12 mouse cellular contexts compared by ENCODE assay signal in genomic region chr11:61970901-61971300, GRCm38 (mm10). TPM values are rescaled to one million over a fixed set of nuclear protein-coding genes. Genes with fewer than 3 reads are reported as not detected.
A peak's percentile ranks its signal among the peaks of the same experiment; 100 is the strongest.
DNase-seq lines count a peak whose midpoint lies in the region; ATAC-seq and TF ChIP-seq lines count a peak whose summit lies in the region.
"Had no signal": no experiment of that assay in that cellular context is flagged by ENCODE, and none has a peak within 500 bp of the region (broad histone marks: within the 10 kb centered on the region; RNA-seq: fewer than 3 reads in every experiment).

No protein-coding gene starts in this region.

- no peaks in the 10 kb centered on the region for H3K36me3 ChIP-seq in hindbrain, postnatal 0 days (ENCODE audit: insufficient read depth, low read length)
- no peaks in the 10 kb centered on the region for H3K36me3 ChIP-seq in hindbrain, embryonic 11.5 days (ENCODE audit: control insufficient read depth, insufficient read depth, low read length)
- H3K36me3 ChIP-seq: midbrain, embryonic 12.5 days had no signal

- H3K4me1 ChIP-seq in hindbrain, postnatal 0 days (ENCODE audit: insufficient read depth, low read length) = no peaks in the 10 kb centered on the region
- no peaks in the 10 kb centered on the region for H3K4me1 ChIP-seq in hindbrain, embryonic 11.5 days (replicated peaks; ENCODE audit: control insufficient read depth, insufficient read depth, low read length)
- H3K4me1 ChIP-seq in lung, adult 2 months (ENCODE audit: control insufficient read depth, insufficient read depth, low read length) = no peaks in the 10 kb centered on the region
- H3K4me1 ChIP-seq: midbrain, embryonic 12.5 days had no signal

- H3K9me3 ChIP-seq in hindbrain, postnatal 0 days (ENCODE audit: low read length) = no peaks in the 10 kb centered on the region
- H3K9me3 ChIP-seq in hindbrain, embryonic 11.5 days (ENCODE audit: control insufficient read depth, low read length) = no peaks in the 10 kb centered on the region
- H3K9me3 ChIP-seq: midbrain, embryonic 12.5 days had no signal

- no peak overlapping the region for H3K27ac ChIP-seq in hindbrain, postnatal 0 days
- no peak overlapping the region for H3K27ac ChIP-seq in hindbrain, embryonic 11.5 days (ENCODE audit: low read depth, low read length)
- H3K27ac ChIP-seq: heart, adult 2 months; midbrain, embryonic 12.5 days had no signal

- 47% methylated on average over 5 of the region's 5 CpGs for WGBS in hindbrain, postnatal 0 days
- 74% methylated on average over 5 of the region's 5 CpGs for WGBS in hindbrain, embryonic 11.5 days
- WGBS in lung, adult 2 months = 26% methylated on average over 5 of the region's 5 CpGs

- H3K9ac ChIP-seq in hindbrain, postnatal 0 days (replicated peaks; ENCODE audit: low read length) = no peak overlapping the region
- H3K9ac ChIP-seq in hindbrain, embryonic 11.5 days (ENCODE audit: low read depth, low read length) = no peak overlapping the region
- H3K9ac ChIP-seq: midbrain, embryonic 12.5 days had no signal

- ATAC-seq in hindbrain, postnatal 0 days = no peak
- no peak for ATAC-seq in hindbrain, embryonic 11.5 days (ENCODE audit: low FRiP score)

- H3K27me3 ChIP-seq in hindbrain, postnatal 0 days (ENCODE audit: insufficient read depth, low read length) = no peaks in the 10 kb centered on the region
- no peaks in the 10 kb centered on the region for H3K27me3 ChIP-seq in hindbrain, embryonic 11.5 days (ENCODE audit: control insufficient read depth, insufficient read depth, low read length)
- H3K27me3 ChIP-seq: midbrain, embryonic 12.5 days had no signal

- DNase-seq in hindbrain, postnatal 0 days (ENCODE audit: low spot score) = peak; percentile 30
- no peak for DNase-seq in hindbrain, embryonic 11.5 days (ENCODE audit: low spot score)
- peak; percentile 16 for DNase-seq in lung, postnatal 10 days
- DNase-seq in lung, adult 2 months = no peak
- DNase-seq in adipocyte (ENCODE audit: low spot score) = peak; percentile 76
- DNase-seq in gastrocnemius, postnatal 14 days = no peak
- no peak for DNase-seq in gastrocnemius, adult 8-10 months (ENCODE audit: low spot score in 2 of 2)
- DNase-seq: heart, adult 2 months; kidney, postnatal 25 days; lung, adult 18-20 months; thymus, adult 18-20 months had no signal

- TF ChIP-seq POLR2A in lung, adult 2 months (IDR thresholded peaks at IDR 0.05; ENCODE audit: borderline replicate concordance, extremely low read depth, low read depth, low read length) = no peak

- H3K4me3 ChIP-seq in hindbrain, postnatal 0 days (ENCODE audit: low read length) = no peak overlapping the region
- no peak overlapping the region for H3K4me3 ChIP-seq in hindbrain, embryonic 11.5 days (ENCODE audit: low read depth, low read length)
- no peak overlapping the region for H3K4me3 ChIP-seq in lung, adult 2 months (replicated peaks; ENCODE audit: extremely low read depth, low read depth, low read length)
- H3K4me3 ChIP-seq: heart, adult 2 months; midbrain, embryonic 12.5 days had no signal

- intact Hi-C loops in gastrocnemius, postnatal 14 days (cut with DNase I; ENCODE audit: low total_unique reads) = no loop called here

- no peak for TF ChIP-seq CTCF in hindbrain, postnatal 0 days (IDR thresholded peaks at IDR 0.05; ENCODE audit: low read depth)
- no peak for TF ChIP-seq CTCF in lung, adult 2 months (IDR thresholded peaks at IDR 0.05; ENCODE audit: insufficient read depth, low read length)

- H3K4me2 ChIP-seq in hindbrain, postnatal 0 days (ENCODE audit: low read depth, low read length) = no peak overlapping the region
- no peak overlapping the region for H3K4me2 ChIP-seq in hindbrain, embryonic 11.5 days (replicated peaks; ENCODE audit: low read depth, low read length)
- H3K4me2 ChIP-seq: midbrain, embryonic 12.5 days had no signal

RNA-seq across cellular contexts. Expression of gene Specc1, which starts 14.3 kb away (rescaled TPM):
- total RNA-seq in hindbrain, postnatal 0 days (2014; rRNA removed) = 34.0 and 39.6 TPM in 2 replicates
- 20.5 and 20.7 TPM in 2 replicates for polyA plus RNA-seq in hindbrain, postnatal 0 days (2015; fragmentation: Nextera tagmentation; extraction: Ambion mirVana)
- polyA plus RNA-seq in hindbrain, embryonic 11.5 days (2014; fragmentation: Nextera tagmentation; extraction: Ambion mirVana) = 18.4 and 26.3 TPM in 2 replicates
- polyA plus RNA-seq in lung, adult 2 months (2012; rRNA removed) = 11.7 and 12.2 TPM in 2 replicates
- total RNA-seq in gastrocnemius, postnatal 14 days (2021) = 1 to 10 TPM; 5.0 to 5.4 TPM
- 1 to 10 TPM; 1.5 to 2.7 (median 1.7) TPM for total RNA-seq in gastrocnemius, adult 8-10 months (2022)

RNA-seq across cellular contexts. Expression of gene Akap10, which starts 40.8 kb away (rescaled TPM):
- 13.4 and 24.0 TPM in 2 replicates for total RNA-seq in hindbrain, postnatal 0 days (2014; rRNA removed)
- 6.4 and 6.6 TPM in 2 replicates for polyA plus RNA-seq in hindbrain, postnatal 0 days (2015; fragmentation: Nextera tagmentation; extraction: Ambion mirVana)
- polyA plus RNA-seq in hindbrain, embryonic 11.5 days (2014; fragmentation: Nextera tagmentation; extraction: Ambion mirVana) = 16.9 and 17.1 TPM in 2 replicates
- 8.7 and 12.3 TPM in 2 replicates for polyA plus RNA-seq in lung, adult 2 months (2012; rRNA removed)
- total RNA-seq in gastrocnemius, postnatal 14 days (2021) = 1 to 10 TPM; 8.0 to 9.5 TPM
- total RNA-seq in gastrocnemius, adult 8-10 months (2022) = 10 to 100 TPM in 1 of 4 experiments, 1 to 10 TPM in 3; 8.1 to 12.1 (median 9.4) TPM

Comparison
In these comparisons a context has a peak if more than half of its experiments do, and no peak if none do; other contexts are left out.
1. DNase-seq: peak in hindbrain, postnatal 0 days (single experiment), lung, postnatal 10 days (single experiment) and adipocyte (single experiment); none in hindbrain, embryonic 11.5 days (single experiment), lung, adult 2 months (single experiment), gastrocnemius, postnatal 14 days (single experiment) and gastrocnemius, adult 8-10 months (0 of 2).